Mouse (Mus musculus) brain, embryonic 14.5 days (tissue): ENCODE results near the gene Mrpl55.

Experiments used
- CTCF ChIP-seq: fragments of 200-500 bp; IDR thresholded peaks from 2 replicates; pipeline ENCODE4 v1.5.1; 2012; ENCODE audit warnings: inconsistent platforms, mild to moderate bottlenecking, moderate library complexity, borderline replicate concordance; ENCODE audit not compliant: insufficient read depth, insufficient read length; ENCODE audit errors: extremely low read depth
- POLR2A ChIP-seq: fragments of 200-500 bp; IDR thresholded peaks from 2 replicates; pipeline ENCODE4 v1.6.1; 2012; ENCODE audit warnings: mild to moderate bottlenecking, inconsistent platforms, borderline replicate concordance; ENCODE audit not compliant: poor library complexity, insufficient read depth, insufficient read length, severe bottlenecking; ENCODE audit errors: extremely low read depth

DNA sequence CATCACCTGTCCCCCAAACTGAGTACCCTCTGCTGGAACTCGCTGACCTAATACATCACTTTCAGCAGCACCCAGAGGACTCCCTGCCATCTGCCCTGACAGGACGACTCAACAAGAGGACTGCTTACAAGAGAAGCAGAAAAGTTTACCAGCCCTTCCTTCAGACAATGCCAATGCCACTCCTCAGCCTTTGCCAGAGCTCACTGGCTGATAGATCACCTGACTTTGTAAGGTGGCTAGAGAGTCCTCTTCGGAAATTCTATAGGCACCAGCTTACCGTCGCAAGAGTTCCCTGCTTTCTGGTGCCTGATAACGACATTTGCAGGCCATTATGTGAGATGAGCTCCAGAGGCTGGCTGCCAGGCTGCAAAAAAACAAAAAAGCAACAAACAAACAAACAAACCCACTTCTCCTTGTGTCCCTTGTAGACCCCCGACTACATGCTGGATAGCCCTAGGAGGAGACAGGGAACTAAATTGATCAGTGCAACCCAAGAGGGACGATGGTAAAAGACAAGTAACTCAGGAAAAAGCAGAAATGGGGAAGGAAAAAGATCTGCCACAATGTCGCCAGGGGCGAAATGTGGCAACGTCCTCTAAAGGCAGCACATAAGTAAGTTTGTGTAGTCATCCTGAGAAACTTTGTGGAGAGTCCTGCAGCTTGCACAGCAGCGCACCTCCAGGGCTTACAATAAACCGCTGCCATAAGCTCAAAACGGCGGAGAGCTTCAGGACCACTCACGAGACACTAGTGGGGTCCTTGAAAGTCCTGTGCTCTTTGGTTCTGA lies 877 bp upstream of the Mrpl55 start:
- TF ChIP-seq CTCF (no peak), POLR2A (no peak)
